Mouse (Mus musculus) embryo, embryonic 10 days (tissue): ENCODE measurements at regions not wholly inside any gene's neighbourhood (a gene's known extent, or its start where the extent isn't known, plus 50 kb on each side); places are given as distances from the start of the nearest gene placed in this dataset.
"Not testable (repeated sequence)": the region's sequence is repeated elsewhere in the genome, so short reads cannot be mapped to it uniquely, and the experiment has no call there.

ENCODE experiments used
- DNase-seq: peaks from one replicate; pipeline ENCODE4 v3.0.0-alpha.2; 2015; ENCODE audit warnings: low spot score

DNA sequence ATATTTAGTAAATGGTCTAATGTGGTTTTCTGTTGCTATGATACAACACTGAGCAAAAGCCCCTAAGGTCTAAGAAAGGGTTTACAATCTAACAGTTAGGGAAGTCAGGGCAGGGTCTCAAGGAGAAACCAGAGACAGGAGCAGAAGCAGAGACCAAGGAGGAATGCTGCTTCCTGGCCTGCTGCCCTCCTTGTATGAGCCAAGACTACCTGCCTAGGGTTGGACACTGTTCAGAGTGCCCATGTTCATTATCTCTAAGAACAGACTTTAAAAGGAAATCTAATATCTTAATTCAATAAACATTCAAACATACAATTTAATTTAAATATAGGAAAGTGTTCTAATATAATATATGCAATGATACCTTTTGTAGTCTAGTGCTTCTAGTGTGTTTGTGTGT, 63.0 kb upstream of the Tmem106b start:
- no peak for DNase-seq

DNA sequence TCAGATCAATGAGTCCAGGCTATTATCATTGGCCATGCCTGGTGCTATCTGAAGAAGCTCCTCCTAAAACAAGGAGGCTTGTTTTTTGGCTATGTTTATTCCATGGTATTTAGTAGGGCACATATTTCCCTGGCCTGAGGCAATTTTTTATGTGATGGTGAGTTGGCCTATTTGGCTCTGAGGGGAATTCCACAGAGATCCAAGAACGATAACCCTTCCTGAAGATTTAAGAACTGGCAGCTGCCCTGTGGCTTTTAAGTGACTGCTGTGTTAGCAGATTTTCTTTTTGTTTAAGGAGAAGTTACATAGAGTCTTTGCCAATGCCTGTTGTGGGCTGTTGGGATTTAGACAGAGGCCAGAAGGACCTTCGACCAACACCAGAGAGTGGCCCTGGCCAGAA, 74.9 kb upstream of the Tmem106b start:
- no peak for DNase-seq

DNA sequence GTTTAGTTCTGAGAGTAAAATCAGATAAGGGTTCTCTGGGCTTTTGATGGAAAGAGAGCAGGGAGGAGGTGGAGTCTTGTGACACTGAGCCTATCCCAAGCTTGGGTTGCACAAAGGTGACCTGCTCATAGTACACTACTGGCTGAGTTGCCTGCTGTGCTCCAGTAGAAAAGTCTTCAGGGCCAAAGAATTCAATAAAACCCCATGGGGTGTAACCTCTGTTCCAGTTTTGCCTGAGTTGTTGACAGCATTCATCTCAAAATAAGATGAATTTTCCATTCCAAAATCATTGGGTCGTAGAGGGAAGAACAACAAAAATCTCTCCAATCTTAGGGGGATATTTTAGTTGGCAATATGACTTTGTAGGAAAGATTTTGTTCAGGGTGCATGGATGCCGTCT, 75.8 kb upstream of the Tmem106b start:
- DNase-seq, result no peak

DNA sequence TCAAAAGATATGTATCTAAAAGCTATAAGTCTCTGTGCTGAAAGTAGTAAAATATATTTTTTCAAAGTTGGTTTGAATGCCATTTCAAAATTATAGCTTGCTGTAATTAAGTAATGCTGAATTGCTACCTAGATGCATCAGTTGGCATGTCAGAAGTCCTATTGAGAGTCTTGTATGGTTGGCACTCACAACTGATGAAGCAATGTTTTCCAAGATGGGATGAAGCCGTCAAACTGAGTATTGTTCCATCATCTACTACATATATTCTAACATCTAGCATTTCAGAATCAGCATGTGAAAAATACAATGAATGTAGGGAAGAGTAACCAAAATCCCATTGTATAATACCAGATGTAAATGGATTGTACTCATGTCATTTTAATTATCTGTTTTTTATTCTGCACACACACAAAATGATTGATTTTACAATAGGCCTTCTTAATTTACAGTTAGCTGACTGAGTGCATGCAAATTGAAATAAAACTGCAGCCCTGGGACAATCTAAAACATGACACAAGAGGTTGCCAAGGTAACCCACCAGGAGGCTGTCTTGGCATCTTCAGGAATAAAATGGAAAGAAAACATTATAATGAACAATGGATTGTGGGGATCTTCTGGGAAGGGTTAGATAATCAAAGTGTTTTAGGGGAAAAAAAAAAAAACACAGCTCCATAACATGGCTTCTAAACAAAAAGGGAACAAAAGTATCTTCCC, 92.2 kb upstream of the Tmem106b start:
- DNase-seq, result no peak

DNA sequence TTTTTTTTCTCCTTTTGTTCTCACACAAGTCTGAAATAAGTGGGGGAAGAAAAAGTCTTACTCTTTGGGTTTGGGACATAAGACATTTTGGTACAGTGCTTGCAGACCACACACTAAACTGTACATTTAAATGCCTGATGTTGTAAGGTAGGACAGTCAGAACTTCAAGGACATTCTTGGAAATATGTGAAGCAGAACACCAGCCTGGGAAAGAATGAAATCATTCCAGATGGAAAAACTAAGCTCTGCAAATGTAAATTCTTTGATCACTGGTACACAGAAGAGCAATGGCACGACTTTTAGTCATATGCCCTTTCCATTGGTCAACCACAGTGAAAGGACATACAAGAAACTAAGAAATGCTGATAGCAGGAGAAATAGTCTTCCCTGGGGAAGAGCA, 98.0 kb upstream of the Tmem106b start:
- no peak for DNase-seq

DNA sequence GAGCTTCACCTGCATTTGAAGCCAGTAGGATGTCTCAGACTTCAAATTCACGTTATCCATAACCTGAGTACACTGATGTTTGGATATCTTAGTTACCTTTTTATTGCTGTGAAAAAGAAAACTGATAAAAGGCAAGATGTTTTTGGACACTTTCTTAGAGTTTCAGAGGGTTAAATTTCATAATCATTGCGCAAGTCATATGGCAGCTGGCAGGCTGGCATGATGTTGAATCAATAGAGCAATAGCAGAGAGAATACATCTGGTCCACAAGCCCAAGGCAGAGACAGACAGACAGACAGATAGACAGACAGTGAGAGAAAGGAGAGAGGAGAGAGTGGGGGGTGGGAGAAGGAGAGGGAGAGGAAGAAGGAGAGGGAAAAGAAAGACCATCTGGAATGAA, 102.3 kb upstream of the Tmem106b start:
- DNase-seq, result no peak

DNA sequence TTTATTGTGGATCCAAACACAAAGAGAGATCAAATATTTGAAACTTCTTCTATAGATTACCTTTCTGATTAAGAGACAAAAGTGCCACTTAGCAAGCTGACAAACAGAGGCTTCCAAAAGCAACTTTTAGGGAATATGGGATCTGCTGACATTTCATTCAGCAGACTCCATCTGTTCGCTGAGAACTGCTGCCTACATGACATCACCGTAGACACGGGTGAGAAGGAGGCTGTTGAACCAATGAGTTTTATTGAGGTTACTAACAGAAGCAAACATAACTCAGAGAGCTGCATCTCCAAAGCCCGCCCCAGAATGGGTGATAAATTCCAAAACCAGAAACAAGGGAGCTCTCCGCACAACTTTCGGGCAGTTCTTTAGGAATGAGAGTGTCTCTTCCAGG, 111.8 kb upstream of the Tmem106b start:
- no peak for DNase-seq

DNA sequence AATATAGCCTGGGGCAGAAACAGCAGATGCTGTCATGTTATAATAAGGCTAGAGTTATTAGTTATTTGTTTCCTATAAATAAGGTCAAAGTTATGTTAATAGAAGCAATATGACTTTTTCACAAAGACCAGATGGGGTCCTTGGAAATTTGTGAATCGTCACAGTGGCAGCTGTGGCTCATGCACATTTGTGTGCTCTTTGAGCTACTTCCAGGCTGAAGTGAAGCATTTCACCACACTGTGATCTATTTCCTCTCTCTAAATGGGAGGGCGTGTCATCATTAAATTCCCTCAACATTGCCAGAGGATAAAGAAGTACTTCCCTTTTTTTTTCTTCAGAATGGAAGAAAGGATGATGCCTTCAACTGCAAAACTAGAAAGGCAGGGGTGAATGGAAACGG, 157.9 kb upstream of the Tmem106b start:
- no peak for DNase-seq

DNA sequence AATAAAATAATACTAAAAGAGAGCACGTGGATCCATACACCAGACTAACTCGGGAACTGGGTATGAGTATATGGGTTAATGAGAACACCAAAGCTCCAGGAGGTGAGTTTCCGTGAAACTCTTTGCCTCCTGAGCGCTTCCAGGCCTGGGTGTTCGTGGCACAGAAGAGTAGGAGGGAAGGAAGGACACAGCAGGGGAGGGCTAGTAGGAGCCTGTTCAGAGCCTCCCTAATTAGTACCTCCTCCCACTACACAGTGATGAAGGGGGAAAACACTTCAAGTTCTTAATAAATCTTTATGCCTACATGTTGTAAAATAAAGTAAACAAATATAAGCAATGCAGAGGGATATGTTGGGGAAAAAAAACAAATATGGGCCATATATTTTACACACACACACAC, 143.7 kb upstream of the Thsd7a start:
- DNase-seq, result no peak

DNA sequence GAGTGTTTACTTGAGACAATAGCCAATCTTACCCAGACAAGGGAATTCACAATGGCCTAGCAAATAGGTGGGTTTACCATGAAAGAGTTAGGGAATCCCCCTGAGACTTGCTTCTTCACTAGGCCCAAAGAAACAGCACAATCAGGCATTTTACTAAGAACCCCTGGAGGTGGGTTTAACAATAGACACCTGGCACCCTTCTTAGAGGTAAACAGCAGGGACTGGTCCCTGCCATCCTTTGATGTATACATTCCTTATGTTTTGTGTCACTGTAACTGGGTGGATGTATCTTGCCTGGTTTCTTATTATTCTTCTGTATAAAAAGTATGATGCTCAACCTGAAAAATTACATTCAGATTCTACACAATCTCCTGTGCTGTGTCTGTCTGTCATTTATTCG, 127.7 kb upstream of the Thsd7a start:
- not testable (repeated sequence) for DNase-seq

DNA sequence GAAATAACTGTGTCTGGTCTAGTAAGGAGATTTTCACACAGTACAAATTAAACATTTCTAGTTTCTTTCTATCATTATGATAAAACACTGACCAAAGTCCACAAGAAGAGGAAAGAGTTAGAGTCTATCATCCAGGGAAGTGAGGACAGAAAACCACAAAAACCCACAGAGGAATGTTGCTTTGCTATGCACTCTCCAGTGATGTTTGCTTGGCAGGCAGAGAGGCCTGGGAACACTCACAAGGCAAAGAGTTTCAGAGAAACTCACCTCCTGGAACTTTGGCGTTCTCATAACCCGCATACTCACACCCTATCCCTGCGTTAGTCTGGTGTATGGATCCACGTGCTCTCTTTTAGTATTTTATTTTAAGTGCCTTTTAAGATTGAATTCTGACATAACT, 127.2 kb upstream of the Thsd7a start:
- DNase-seq, result no peak

DNA sequence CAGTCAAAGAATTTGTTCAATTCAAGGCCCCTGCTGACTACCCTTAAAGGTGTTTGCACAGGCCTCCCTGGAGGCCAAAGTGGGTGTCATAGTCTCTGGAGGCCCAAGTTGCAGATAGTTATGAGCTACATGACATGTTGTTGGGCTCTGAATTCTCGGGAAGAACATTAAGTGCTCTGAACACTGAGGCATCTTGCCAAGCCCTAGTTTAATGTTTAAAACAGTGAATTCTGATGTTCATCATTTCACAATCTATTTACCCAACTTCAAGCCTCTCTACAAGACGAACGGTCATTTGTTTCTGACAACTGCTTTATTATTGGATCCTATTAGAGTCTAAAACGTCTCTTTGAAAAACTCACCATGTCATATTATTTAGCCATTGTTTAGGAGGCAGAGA, 119.0 kb upstream of the Thsd7a start:
- DNase-seq, result no peak

DNA sequence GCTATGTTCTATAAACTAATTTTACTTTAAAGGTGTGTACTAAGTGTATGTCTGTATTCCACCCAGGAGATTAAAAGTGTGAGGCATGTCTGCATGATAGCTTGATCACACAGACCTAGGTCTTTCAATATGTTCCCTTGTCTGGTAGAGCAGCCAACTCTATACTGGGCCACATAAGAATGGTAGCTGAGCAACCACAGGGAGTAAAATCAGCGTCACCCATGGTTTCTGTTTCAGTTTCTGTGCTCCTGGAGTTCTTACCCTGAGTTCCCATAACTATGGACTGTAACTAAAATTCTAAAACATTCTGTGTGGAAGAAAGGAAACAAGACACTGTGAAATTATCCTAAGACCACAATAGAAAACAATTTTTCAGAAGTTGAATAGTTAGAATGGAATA, 102.8 kb upstream of the Thsd7a start:
- DNase-seq, result no peak

DNA sequence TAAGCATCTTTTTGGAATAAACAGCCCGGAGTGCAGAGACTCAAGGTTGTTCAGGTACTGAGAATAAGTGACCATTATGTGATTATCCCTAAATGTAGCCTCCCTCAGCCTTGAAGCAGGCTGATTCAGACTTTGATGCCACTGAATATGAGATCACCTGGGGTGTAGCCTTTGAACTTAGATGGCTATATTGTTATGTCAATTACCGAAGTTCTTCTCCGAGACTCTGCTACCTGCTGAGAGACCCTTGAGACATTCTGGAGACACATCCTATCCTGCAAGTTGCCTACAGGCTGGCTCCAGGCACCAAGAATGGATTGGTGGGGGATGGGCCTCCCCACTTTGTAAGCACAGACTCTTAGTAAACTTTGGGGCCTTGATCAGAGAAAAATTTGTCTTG, 85.9 kb upstream of the Thsd7a start:
- DNase-seq, result not testable (repeated sequence)

DNA sequence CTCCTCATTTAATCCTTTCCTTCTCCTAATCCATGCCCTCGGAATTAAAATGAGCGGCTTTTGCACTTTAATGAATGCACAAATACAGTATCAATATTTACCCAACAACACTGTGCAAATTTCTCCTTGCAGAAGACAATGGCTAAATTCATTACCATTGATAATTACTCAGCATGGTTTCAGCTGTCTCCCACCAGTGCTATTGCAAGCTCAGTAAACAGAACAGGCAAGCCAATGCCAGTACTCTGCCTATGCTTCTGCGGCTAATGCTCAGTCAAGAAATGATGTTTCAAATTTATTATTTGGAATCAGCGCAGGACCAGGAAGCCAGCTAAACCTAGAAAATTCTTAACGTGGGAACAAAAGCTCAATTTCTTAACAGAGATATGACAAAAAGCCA, 84.1 kb upstream of the Thsd7a start:
- no peak for DNase-seq

DNA sequence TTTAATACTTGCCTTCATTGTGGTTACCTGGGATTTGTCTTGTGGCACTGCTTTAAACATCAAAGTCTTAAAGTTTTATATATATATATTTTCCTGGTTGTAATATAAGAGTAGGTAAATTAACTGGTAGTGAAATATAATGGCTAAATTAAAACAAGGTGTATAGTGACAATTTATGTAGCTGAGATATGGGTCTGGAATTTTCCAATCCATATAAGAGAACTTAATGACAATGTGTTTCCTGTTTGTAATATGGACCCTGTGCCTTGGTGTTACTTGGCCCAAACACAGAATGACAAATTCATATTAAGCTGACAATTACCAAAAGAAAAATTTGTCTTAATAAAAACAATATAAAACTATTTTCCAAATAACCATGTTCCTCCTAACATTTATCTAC, 82.7 kb upstream of the Thsd7a start:
- no peak for DNase-seq

DNA sequence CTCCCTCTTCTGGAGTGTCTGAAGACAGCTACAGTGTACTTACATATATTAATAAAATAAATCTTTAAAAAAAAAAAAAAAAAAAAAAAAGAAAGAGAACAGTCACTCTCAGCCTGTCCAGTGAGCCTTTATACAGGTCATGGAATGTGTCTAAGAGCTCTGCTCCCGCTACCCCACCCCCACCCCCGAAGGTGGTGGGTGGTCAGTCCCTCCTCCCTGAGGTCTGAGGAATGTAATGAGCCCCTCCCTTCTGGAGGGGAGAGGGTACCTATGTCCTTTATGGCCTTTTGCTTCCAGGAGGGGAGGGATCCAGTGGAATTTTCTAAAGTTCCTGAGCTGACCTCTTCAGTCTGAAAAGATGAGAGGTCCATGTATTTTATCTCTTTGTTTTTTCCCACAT, 82.3 kb upstream of the Thsd7a start:
- no peak for DNase-seq

DNA sequence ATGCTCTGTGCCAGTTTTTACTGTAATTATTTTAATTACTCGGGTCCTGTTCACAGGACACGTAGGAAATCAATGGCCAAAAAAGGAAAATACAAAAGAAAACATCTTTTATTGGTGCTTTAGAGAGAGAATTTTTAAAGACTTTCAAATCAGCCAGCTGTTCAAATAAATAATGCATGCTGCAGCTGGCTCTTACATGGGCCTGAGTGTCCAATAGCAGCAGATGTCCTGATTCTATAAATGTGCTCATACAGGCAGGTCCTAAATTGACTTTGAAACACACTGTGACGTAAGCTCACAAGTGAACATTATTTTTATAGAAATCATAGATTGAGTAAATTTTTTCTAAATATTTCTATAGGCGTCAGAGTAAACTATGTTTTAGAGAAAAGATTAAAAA, 78.5 kb upstream of the Thsd7a start:
- no peak for DNase-seq

DNA sequence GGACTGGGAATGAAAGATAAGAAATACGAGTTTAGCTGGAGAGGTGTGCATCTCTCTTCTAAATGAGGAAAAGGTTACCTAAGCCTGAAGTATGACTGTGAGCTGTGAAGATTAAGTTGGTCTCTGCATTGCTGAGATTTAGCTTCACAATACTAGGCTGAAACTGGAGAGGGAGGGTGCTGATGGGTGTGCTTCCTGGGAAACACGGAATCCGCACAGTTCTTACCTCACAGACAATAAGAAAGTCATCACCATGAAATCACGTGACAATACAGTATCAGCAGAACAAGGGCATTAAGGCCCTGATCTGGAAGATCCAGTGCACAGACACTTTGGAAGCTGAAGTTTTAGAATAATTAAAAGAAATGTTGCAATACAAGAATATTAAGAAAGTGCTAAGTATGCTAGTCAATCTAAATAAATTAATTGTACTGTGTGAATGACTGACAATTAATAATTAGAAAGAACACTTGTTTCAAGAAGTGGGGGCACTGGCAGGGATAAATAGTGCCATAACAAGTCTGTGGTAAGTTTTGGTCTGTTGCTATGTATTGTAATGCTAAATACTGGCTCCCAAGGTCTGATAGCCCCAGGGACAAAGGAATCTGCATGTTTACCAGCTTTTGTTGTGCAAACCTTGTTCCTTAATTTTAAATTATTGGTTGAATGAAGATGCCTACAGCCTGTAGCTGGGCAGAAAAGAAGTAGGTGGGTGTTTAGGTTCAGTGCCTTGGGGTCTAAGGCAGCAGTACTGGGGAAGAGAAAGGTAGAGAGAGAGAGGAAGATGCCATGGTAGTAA, 66.0 kb upstream of the Thsd7a start:
- no peak for DNase-seq

DNA sequence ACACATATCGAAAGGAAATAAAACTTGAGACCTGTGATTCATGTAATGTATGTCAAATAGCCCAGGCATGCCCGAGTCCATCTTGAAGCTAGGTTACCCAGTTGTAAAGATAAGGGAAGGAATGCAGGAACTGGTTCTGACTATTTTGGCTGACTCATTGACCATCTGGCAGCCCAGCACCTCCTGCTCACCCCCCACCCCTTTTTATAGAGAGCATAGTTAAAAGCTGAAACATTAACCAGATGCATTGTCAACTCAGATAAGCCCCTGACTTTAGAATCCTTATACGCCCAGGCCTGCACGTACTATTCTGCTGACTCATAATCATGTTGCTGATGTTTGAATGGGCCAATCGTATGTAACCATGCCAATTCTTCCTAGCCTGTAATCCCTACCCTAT, 64.6 kb upstream of the Thsd7a start:
- not testable (repeated sequence) for DNase-seq

DNA sequence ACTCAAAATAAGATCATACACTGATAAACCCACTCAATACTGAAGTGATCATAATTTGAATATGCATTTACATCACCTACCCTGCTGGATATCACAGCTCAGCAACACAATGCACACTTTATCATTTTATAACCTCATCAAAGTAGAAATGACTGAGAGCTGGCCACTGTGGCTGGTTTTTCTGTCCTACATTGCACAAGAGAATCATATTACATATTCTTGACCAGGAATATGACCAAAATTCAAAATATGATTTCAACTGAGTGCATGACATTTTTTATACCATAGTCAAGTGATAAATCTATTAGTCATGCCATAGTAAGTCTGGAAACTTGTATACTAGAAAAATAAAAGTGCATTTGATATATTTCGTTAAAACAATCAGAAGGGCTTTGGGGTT, 63.3 kb upstream of the Thsd7a start:
- DNase-seq, result no peak

DNA sequence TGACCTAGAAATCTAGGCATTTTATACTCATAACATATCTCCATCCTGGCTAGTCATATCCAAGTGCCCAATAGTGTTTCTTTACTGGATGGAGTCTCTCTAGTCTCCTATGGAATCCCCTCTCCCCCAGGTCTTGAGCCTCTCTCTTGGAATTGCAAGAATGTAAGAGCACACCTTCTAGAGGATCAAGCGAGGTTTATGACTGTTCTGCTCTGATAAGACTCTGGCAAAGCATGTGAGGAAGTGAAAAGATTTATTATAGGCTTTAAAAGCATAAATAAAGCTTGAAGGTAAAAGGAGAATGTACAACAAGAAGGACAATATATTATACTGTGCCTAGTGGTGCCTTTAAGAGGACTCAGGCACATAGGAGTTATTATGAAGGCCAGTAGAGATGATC, 62.8 kb upstream of the Thsd7a start:
- no peak for DNase-seq

DNA sequence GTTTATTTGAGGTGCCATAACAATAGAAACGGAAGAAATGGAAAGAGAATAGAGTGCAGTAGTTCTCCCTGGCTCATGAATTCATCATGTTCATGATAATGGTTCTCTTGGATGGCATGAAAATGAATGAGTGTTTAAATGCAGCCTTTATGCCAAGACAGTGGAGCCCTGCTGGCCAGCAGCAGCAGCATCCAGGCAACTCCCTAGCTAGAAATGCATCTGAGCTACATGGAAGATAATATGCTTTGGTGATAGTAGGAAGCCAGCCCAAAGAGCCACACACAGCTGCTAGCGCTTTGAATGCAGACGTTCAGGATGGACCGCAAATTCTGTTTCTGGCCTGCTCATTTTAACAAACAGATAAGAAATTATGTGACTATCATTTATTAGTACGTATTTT, 60.4 kb upstream of the Thsd7a start:
- DNase-seq, result peak; percentile 9
